In genomic region chr19:57180333-57180732, GRCm38 (mm10) we compare ENCODE assay signal across 11 mouse cellular contexts.
A peak's percentile ranks its signal among the peaks of the same experiment; 100 is the strongest.
DNase-seq lines count a peak whose midpoint lies in the region; ATAC-seq and TF ChIP-seq lines count a peak whose summit lies in the region.
"Had no signal": no experiment of that assay in that cellular context is flagged by ENCODE, and none has a peak within 500 bp of the region (broad histone marks: within the 10 kb centered on the region; RNA-seq: fewer than 3 reads in every experiment).

No protein-coding gene starts in this region.

- no peaks in the 10 kb centered on the region for H3K9me3 ChIP-seq in heart, embryonic 11.5 days (replicated peaks; ENCODE audit: control insufficient read depth, low read length)
- H3K9me3 ChIP-seq in lung, embryonic 16.5 days (ENCODE audit: control insufficient read depth, low read length): no peaks in the 10 kb centered on the region
- H3K9me3 ChIP-seq in lung, postnatal 0 days (ENCODE audit: low read length): no peaks in the 10 kb centered on the region
- no peaks in the 10 kb centered on the region for H3K9me3 ChIP-seq in stomach, postnatal 0 days (ENCODE audit: control insufficient read depth, low read length)
- no peaks in the 10 kb centered on the region for H3K9me3 ChIP-seq in midbrain, embryonic 15.5 days
- H3K9me3 ChIP-seq in midbrain, embryonic 10.5 days (replicated peaks): no peaks in the 10 kb centered on the region
- H3K9me3 ChIP-seq: forebrain, embryonic 10.5 days had no signal

- H3K27ac ChIP-seq in heart, embryonic 11.5 days (ENCODE audit: low read depth, low read length): 0 out of 2 replicates have a peak overlapping the region, but pooled peaks have one; percentile 10
- H3K27ac ChIP-seq in lung, embryonic 16.5 days (ENCODE audit: low read length): 0 out of 2 replicates have a peak overlapping the region, but pooled peaks have one; percentile 19
- H3K27ac ChIP-seq in lung, postnatal 0 days (ENCODE audit: low read length): no peak overlapping the region
- H3K27ac ChIP-seq in stomach, postnatal 0 days (replicated peaks): peak overlapping the region; percentile 81; the same call in 1 of the 2 replicates
- no peak overlapping the region for H3K27ac ChIP-seq in midbrain, embryonic 15.5 days
- no peak overlapping the region for H3K27ac ChIP-seq in midbrain, embryonic 10.5 days (replicated peaks)
- H3K27ac ChIP-seq: forebrain, embryonic 10.5 days had no signal

- H3K4me3 ChIP-seq in heart, embryonic 11.5 days (ENCODE audit: low read depth, low read length): no peak overlapping the region
- H3K4me3 ChIP-seq in lung, embryonic 16.5 days (ENCODE audit: low read length): no peak overlapping the region
- no peak overlapping the region for H3K4me3 ChIP-seq in lung, postnatal 0 days (ENCODE audit: low read depth, low read length)
- no peak overlapping the region for H3K4me3 ChIP-seq in stomach, postnatal 0 days (ENCODE audit: low read depth, low read length)
- H3K4me3 ChIP-seq in midbrain, embryonic 15.5 days: no peak overlapping the region
- H3K4me3 ChIP-seq in midbrain, embryonic 10.5 days: no peak overlapping the region
- H3K4me3 ChIP-seq: forebrain, embryonic 10.5 days had no signal

- ATAC-seq in heart, embryonic 11.5 days (replicated peaks; ENCODE audit: insufficient number of reproducible peaks, low FRiP score, low TSS enrichment): no peak
- no peak for ATAC-seq in lung, embryonic 16.5 days (ENCODE audit: low read depth)
- no peak for ATAC-seq in lung, postnatal 0 days
- ATAC-seq in hematopoietic stem cell, adult 5-6 weeks (replicated peaks in 1 of 2; ENCODE audit: insufficient read depth in 1 of 2, low FRiP score in 2 of 2, low TSS enrichment in 1 of 2, low read depth in 1 of 2, poor library complexity in 2 of 2, severe bottlenecking in 2 of 2): peak; percentile 43 to 67; a peak in 2 of 4 replicates
- ATAC-seq in stomach, postnatal 0 days (ENCODE audit: low FRiP score, low TSS enrichment): no peak
- ATAC-seq in midbrain, embryonic 15.5 days (replicated peaks): no peak

- H3K27me3 ChIP-seq in heart, embryonic 11.5 days (ENCODE audit: control insufficient read depth, insufficient read depth, low read length): no peaks in the 10 kb centered on the region
- H3K27me3 ChIP-seq in lung, embryonic 16.5 days (ENCODE audit: control insufficient read depth, insufficient read depth, low read depth, low read length): no peaks in the 10 kb centered on the region
- no peaks in the 10 kb centered on the region for H3K27me3 ChIP-seq in lung, postnatal 0 days (replicated peaks; ENCODE audit: insufficient read depth, low read length)
- H3K27me3 ChIP-seq in stomach, postnatal 0 days (ENCODE audit: control insufficient read depth, insufficient read depth, low read length): no peaks in the 10 kb centered on the region
- no peaks in the 10 kb centered on the region for H3K27me3 ChIP-seq in midbrain, embryonic 15.5 days (replicated peaks)
- no peaks in the 10 kb centered on the region for H3K27me3 ChIP-seq in midbrain, embryonic 10.5 days (ENCODE audit: low read depth, poor library complexity, severe bottlenecking)
- H3K27me3 ChIP-seq: CH12.LX had no signal

- no peak overlapping the region for H3K4me2 ChIP-seq in heart, embryonic 11.5 days
- no peak overlapping the region for H3K4me2 ChIP-seq in lung, embryonic 16.5 days (ENCODE audit: low read depth, low read length)
- H3K4me2 ChIP-seq in lung, postnatal 0 days (replicated peaks; ENCODE audit: low read depth, low read length): no peak overlapping the region
- no peak overlapping the region for H3K4me2 ChIP-seq in stomach, postnatal 0 days (replicated peaks; ENCODE audit: low read depth)
- no peak overlapping the region for H3K4me2 ChIP-seq in midbrain, embryonic 15.5 days

- TF ChIP-seq CTCF in lung, postnatal 0 days (IDR thresholded peaks at IDR 0.05): no peak
- TF ChIP-seq CTCF in stomach, postnatal 0 days (IDR thresholded peaks at IDR 0.05; ENCODE audit: low read depth): no peak

- TF ChIP-seq EP300 in lung, postnatal 0 days (IDR thresholded peaks at IDR 0.05): no peak
- no peak for TF ChIP-seq EP300 in stomach, postnatal 0 days (optimal IDR thresholded peaks at IDR 0.05)

- 77% methylated on average over 9 of the region's 9 CpGs for WGBS in heart, embryonic 11.5 days (ENCODE audit: insufficient replicate concordance)
- WGBS in lung, embryonic 16.5 days: 56% methylated on average over 9 of the region's 9 CpGs
- WGBS in lung, postnatal 0 days: 45% methylated on average over 9 of the region's 9 CpGs
- 61% methylated on average over 9 of the region's 9 CpGs for WGBS in stomach, postnatal 0 days
- 79% methylated on average over 9 of the region's 9 CpGs for WGBS in midbrain, embryonic 15.5 days
- 90% methylated on average over 9 of the region's 9 CpGs for WGBS in midbrain, embryonic 10.5 days

- DNase-seq in heart, adult 8-10 months (ENCODE audit: low spot score): no peak
- DNase-seq in lung, postnatal 0 days (ENCODE audit: low spot score): no peak
- no peak for DNase-seq in stomach, postnatal 0 days (ENCODE audit: low spot score)
- DNase-seq in midbrain, embryonic 10.5 days (ENCODE audit: low spot score): no peak
- DNase-seq: lung, postnatal 10 days had no signal

- H3K9ac ChIP-seq in heart, embryonic 11.5 days (ENCODE audit: low read depth, low read length): 0 out of 2 replicates have a peak overlapping the region, but pooled peaks have one; percentile 5
- H3K9ac ChIP-seq in lung, embryonic 16.5 days (ENCODE audit: low read length): no peak overlapping the region
- no peak overlapping the region for H3K9ac ChIP-seq in lung, postnatal 0 days (replicated peaks; ENCODE audit: low read depth)
- no peak overlapping the region for H3K9ac ChIP-seq in stomach, postnatal 0 days (ENCODE audit: low read length)
- H3K9ac ChIP-seq in midbrain, embryonic 15.5 days: no peak overlapping the region

- H3K4me1 ChIP-seq in heart, embryonic 11.5 days (ENCODE audit: control insufficient read depth, insufficient read depth, low read length): peaks cover 57% of the 10 kb centered on the region
- peaks cover 38% of the 10 kb centered on the region for H3K4me1 ChIP-seq in lung, embryonic 16.5 days (replicated peaks; ENCODE audit: control insufficient read depth, insufficient read depth, low read length)
- H3K4me1 ChIP-seq in lung, postnatal 0 days (ENCODE audit: insufficient read depth, low read depth, low read length): peaks cover 24% of the 10 kb centered on the region
- H3K4me1 ChIP-seq in stomach, postnatal 0 days (replicated peaks; ENCODE audit: control insufficient read depth, insufficient read depth): peaks cover 4% of the 10 kb centered on the region; the same call in 1 of the 2 replicates
- H3K4me1 ChIP-seq in midbrain, embryonic 15.5 days: no peaks in the 10 kb centered on the region
- H3K4me1 ChIP-seq in midbrain, embryonic 10.5 days: 0 out of 2 replicates have a peak, but pooled peaks cover 4% of the 10 kb centered on the region

- no peaks in the 10 kb centered on the region for H3K36me3 ChIP-seq in heart, embryonic 11.5 days (ENCODE audit: control insufficient read depth, insufficient read depth, low read length)
- 0 out of 2 replicates have a peak, but pooled peaks cover 2% of the 10 kb centered on the region for H3K36me3 ChIP-seq in lung, embryonic 16.5 days (ENCODE audit: control insufficient read depth, insufficient read depth, low read length)
- H3K36me3 ChIP-seq in lung, postnatal 0 days (ENCODE audit: insufficient read depth, low read length): 0 out of 2 replicates have a peak, but pooled peaks cover 5% of the 10 kb centered on the region
- no peaks in the 10 kb centered on the region for H3K36me3 ChIP-seq in stomach, postnatal 0 days (ENCODE audit: control insufficient read depth, insufficient read depth, low read length)
- H3K36me3 ChIP-seq in midbrain, embryonic 15.5 days (replicated peaks): no peaks in the 10 kb centered on the region
- H3K36me3 ChIP-seq in midbrain, embryonic 10.5 days: no peaks in the 10 kb centered on the region
- H3K36me3 ChIP-seq: forebrain, embryonic 10.5 days had no signal

Comparison
In these comparisons a context has a peak if more than half of its experiments do, and no peak if none do; other contexts are left out.
1. H3K27ac ChIP-seq: peak in heart, embryonic 11.5 days (single experiment), lung, embryonic 16.5 days (single experiment) and stomach, postnatal 0 days (single experiment); none in lung, postnatal 0 days (single experiment), midbrain, embryonic 15.5 days (single experiment) and midbrain, embryonic 10.5 days (single experiment).
2. ATAC-seq: peak in hematopoietic stem cell, adult 5-6 weeks (2 of 2); none in heart, embryonic 11.5 days (single experiment), lung, embryonic 16.5 days (single experiment), lung, postnatal 0 days (single experiment), stomach, postnatal 0 days (single experiment) and midbrain, embryonic 15.5 days (single experiment).